Mouse (Mus musculus) ZHBTc4 (cell line): ENCODE results near the gene Cfd.
A peak's percentile ranks its signal among the peaks of the same experiment; 100 is the strongest.

ENCODE experiments used
- DNase-seq: peaks from one replicate; pipeline ENCODE4 v3.0.0-alpha.2; 2011; ENCODE audit warnings: low read depth, low spot score

Gene Cfd

GRCm38 (mm10) chr10:79886054-79886453 is 4.6 kb upstream of the Cfd start, which contains the start of gene Elane:
Gene Elane (plus strand): TSS chr10:79886247.
- no peak for DNase-seq

DNA sequence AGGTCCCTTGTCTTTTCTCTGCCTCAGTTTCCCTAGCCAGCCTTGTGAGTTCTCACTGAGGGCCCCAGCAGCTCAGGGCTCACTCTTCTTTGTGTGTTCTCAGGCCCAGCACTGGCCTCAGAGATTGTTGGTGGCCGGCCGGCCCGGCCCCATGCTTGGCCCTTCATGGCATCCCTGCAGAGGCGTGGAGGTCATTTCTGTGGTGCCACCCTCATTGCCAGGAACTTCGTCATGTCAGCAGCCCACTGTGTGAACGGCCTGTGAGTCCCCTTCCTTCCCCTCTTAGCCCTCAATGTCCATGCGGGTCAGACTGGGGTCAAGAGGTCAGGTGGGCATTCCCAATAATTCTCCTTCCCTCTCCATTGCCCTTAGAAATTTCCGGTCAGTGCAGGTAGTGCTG is 4.0 kb upstream of the Cfd start:
- DNase-seq: no peak

- DNase-seq: no peak
These were observed 1.3 kb upstream of the Cfd start for GRCm38 (mm10) chr10:79889386-79889785.

- peak; percentile 93 for DNase-seq
These were observed 1.9 kb downstream of the Cfd start for GRCm38 (mm10) chr10:79892451-79893118.

DNA sequence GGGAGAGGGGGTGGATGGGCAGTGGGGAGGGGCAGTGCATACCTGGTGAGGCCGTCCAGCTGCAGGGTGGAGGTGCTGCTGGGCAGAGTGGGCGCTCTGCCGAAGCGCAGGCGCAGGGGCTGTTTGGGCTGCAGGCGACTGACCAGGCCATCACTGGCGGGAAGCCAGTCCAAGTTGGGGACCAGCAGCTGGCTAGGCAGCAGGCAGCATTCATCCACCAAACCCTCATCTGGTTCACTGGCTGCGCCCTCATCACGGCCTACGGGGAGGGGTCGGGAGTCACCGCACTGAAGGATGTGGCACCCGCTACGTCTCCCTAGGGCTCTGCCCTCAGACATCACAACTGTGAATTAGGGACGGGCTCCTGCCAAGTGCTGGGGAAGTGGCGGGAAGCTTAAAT is 5.7 kb downstream of the Cfd start:
- no peak for DNase-seq

- DNase-seq: no peak
These were observed 6.2 kb downstream of the Cfd start for GRCm38 (mm10) chr10:79896814-79897213.

GRCm38 (mm10) chr10:79897316-79898245 is 6.9 kb downstream of the Cfd start:
- DNase-seq: no peak

DNA sequence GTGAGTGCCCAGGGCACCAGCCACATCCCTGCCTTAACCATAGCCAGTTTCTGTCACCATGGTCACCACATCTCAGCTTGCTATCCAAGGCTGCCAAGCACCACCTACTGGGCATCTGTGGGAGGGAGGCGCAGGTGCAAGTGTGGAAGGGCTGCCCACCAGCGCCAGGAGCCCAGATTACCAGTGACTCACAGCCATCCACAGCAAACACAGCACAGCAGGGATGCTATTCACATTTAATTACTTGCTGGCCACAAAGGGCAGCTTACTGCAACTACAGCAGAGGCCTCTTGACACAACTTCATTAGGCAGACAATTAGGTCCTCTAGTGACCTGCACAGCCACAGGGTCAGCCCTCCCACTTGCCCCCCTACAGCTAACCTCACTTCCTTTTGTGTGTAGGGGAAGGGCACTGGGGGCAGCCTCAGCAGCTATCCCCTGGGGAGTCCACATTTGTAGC is 10.3 kb downstream of the Cfd start:
- no peak for DNase-seq

GRCm38 (mm10) chr10:79906712-79907111 is 16.1 kb downstream of the Cfd start:
- DNase-seq: no peak

DNA sequence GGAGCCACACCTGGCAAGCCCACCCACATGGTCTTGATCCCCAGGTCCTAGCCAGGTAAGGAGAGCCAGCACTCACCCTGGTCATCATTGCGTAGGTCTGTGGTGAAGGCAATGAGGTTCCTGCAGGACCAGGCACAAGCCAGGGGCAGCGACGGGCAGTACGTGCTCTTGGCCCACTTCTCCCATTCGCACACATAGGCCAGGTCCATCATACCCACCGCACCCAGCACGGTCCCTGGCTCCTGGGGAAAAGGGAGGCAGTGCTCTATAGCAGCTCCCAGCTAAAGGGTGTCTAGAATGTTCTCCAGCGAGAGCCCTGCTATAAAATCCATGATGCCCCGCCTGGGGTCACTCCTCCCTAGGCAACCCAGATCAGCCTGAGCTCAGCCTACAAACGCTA is 16.8 kb downstream of the Cfd start:
- DNase-seq: no peak

GRCm38 (mm10) chr10:79908167-79909091 is 17.8 kb downstream of the Cfd start, which contains the start of gene Med16:
Gene Med16 (minus strand): TSS chr10:79908923.
- DNase-seq: peak; percentile 98

DNA sequence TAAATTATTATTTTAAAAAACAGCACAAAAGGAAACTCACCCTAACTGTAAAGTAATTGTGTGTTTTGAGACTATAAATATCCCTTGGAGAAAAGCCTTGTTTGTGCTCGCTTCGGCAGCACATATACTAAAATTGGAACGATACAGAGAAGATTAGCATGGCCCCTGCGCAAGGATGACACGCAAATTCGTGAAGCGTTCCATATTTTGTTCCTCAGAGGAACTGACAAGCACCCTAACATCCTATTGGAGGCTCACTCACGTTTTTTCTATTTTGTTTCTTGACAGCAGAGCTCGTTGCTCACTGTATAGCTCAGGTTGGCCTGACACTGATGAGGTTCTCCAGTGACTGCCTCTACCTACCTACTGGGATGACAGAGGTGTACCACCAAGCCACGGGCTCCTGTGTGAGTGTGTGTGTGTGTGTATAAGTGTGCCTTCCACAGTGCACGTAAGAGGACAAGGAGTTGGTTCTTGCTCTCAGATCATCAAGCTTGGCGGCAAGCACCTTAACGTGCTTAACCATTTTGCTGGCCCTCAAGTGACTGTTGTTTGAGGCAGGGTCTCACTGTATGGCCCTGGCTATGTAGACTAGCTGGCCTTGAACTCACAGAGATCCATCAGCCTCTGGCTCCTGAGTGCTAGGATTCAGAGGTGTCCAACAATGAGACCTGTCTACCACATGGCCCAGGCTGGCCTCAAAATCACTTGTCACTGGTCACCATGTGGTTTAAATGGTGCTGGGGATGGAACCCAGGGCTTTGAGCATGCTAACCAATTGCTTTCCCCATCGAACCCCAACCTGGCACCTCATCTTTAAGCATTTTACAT is 18.7 kb downstream of the Cfd start:
- peak; percentile 56 for DNase-seq

- DNase-seq: no peak
These were observed 19.9 kb downstream of the Cfd start, which contains the start of gene Gm26602 for GRCm38 (mm10) chr10:79910556-79910955. Gene Gm26602 (plus strand): TSS chr10:79910856.

- DNase-seq: peak; percentile 59
These were observed 21.8 kb downstream of the Cfd start for GRCm38 (mm10) chr10:79912412-79912811.

- no peak for DNase-seq
These were observed 23.7 kb downstream of the Cfd start for GRCm38 (mm10) chr10:79914131-79914947.

DNA sequence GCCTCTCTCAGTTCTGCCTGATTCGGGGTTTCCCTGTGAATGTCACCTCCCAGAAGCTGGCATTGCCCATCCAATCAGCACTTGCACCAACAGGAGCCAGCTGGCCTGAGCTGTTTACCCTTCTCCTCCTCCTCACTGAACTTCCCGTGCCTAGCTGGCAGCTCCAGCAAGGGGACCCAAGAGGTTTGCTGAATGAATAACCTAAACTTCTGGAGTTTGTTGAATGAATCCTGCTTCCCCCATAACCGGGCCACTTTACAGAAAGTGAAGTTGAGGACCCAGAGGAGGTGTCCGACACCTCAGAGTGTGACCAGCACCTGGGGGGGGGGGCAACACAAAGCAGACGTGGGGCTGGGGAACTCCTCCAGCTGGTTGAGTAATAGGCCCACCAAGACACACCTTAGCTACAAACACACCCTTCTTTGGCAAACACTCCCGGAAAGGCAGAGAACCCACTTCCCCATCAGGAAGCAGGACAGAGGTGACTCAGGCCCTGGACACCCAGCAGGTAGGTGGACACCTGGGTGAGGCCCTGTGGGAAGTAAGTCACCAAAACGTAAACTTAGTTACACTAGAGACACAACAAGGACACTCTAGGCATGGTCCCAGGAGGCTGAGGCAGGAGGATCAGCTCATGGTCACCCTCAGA is 24.4 kb downstream of the Cfd start:
- no peak for DNase-seq

- no peak for DNase-seq
These were observed 25.4 kb downstream of the Cfd start for GRCm38 (mm10) chr10:79916081-79916480.

GRCm38 (mm10) chr10:79916808-79917531 is 26.3 kb downstream of the Cfd start, which contains the start of gene Kiss1r:
Gene Kiss1r (plus strand): TSS chr10:79916971.
- DNase-seq: peak; percentile 75
